Mouse (Mus musculus) embryonic fibroblast, embryonic 13.5 days (primary cell): ENCODE measurements at regions not wholly inside any gene's neighbourhood (a gene's known extent, or its start where the extent isn't known, plus 50 kb on each side); places are given as distances from the start of the nearest gene placed in this dataset.

Source experiments
- H3K27ac ChIP-seq: 2 replicates; pipeline ENCODE4 v1.5.1; 2012; ENCODE audit warnings: low read length, control low read depth, inconsistent platforms; ENCODE audit not compliant: insufficient read depth
- H3K4me1 ChIP-seq: 2 replicates; pipeline ENCODE4 v1.6.1; 2011; ENCODE audit warnings: low read length; ENCODE audit not compliant: control insufficient read depth, insufficient read depth
- H3K4me3 ChIP-seq: 2 replicates; pipeline ENCODE4 v1.5.1; 2011; ENCODE audit warnings: mild to moderate bottlenecking, control low read depth, low read length; ENCODE audit not compliant: insufficient read depth
- CTCF ChIP-seq: IDR thresholded peaks from 2 replicates; pipeline ENCODE4 v1.5.1; 2011; ENCODE audit warnings: mild to moderate bottlenecking, control low read depth, low read length, moderate library complexity, borderline replicate concordance; ENCODE audit not compliant: insufficient read depth
- POLR2A ChIP-seq: IDR thresholded peaks from 2 replicates; pipeline ENCODE4 v1.6.1; 2011; ENCODE audit warnings: low read depth, mild to moderate bottlenecking, control low read depth, low read length, moderate library complexity

GRCm38 (mm10) chr1:41386435-41386834 lies 581.0 kb downstream of the Tmem182 start:
- Histone ChIP-seq H3K4me3 (no peak overlapping the region), H3K27ac (no peak overlapping the region), H3K4me1 (no peaks in the 10 kb centered on the region)
- TF ChIP-seq CTCF (no peak), POLR2A (no peak)

- Histone ChIP-seq H3K4me1 (peaks cover 5% of the 10 kb centered on the region; the same call in 1 of the 2 replicates), H3K27ac (no peak overlapping the region), H3K4me3 (no peak overlapping the region)
- no peak for TF ChIP-seq POLR2A
- TF ChIP-seq CTCF, result no peak
Measured at GRCm38 (mm10) chr1:41390102-41390884, 584.9 kb downstream of the Tmem182 start.

GRCm38 (mm10) chr1:41391071-41391470 lies 585.7 kb downstream of the Tmem182 start:
- peaks cover 6% of the 10 kb centered on the region; the same call in 1 of the 2 replicates for H3K4me1 ChIP-seq
- H3K4me3 ChIP-seq, result no peak overlapping the region
- TF ChIP-seq POLR2A (no peak), CTCF (no peak)
- no peak overlapping the region for H3K27ac ChIP-seq

GRCm38 (mm10) chr1:41393287-41393686 lies 587.9 kb downstream of the Tmem182 start:
- H3K4me1 ChIP-seq, result peaks cover 6% of the 10 kb centered on the region; the same call in 1 of the 2 replicates
- no peak overlapping the region for H3K4me3 ChIP-seq
- no peak overlapping the region for H3K27ac ChIP-seq
- TF ChIP-seq POLR2A (no peak), CTCF (no peak)

- TF ChIP-seq CTCF, result no peak
- no peak for TF ChIP-seq POLR2A
- H3K4me3 ChIP-seq, result no peak overlapping the region
Measured at GRCm38 (mm10) chr1:41395081-41395480, 589.7 kb downstream of the Tmem182 start.

GRCm38 (mm10) chr1:41410533-41410932 lies 605.1 kb downstream of the Tmem182 start:
- no peak overlapping the region for H3K4me3 ChIP-seq
- H3K4me1 ChIP-seq, result no peaks in the 10 kb centered on the region
- TF ChIP-seq CTCF, result no peak
- TF ChIP-seq POLR2A, result no peak
- H3K27ac ChIP-seq, result no peak overlapping the region

More at GRCm38 (mm10) chr1:41395081-41395480, 589.7 kb downstream of the Tmem182 start:
- Histone ChIP-seq H3K4me1 (peaks cover 6% of the 10 kb centered on the region; the same call in 1 of the 2 replicates), H3K27ac (no peak overlapping the region)

GRCm38 (mm10) chr1:41411641-41412040 lies 606.2 kb downstream of the Tmem182 start:
- TF ChIP-seq POLR2A (no peak), CTCF (no peak)
- no peak overlapping the region for H3K4me3 ChIP-seq
- H3K27ac ChIP-seq, result no peak overlapping the region
- no peaks in the 10 kb centered on the region for H3K4me1 ChIP-seq

GRCm38 (mm10) chr1:41412078-41412477 lies 606.7 kb downstream of the Tmem182 start:
- H3K4me1 ChIP-seq, result no peaks in the 10 kb centered on the region
- H3K4me3 ChIP-seq, result no peak overlapping the region
- H3K27ac ChIP-seq, result no peak overlapping the region
- no peak for TF ChIP-seq POLR2A
- TF ChIP-seq CTCF, result no peak

- no peaks in the 10 kb centered on the region for H3K4me1 ChIP-seq
- TF ChIP-seq POLR2A (no peak), CTCF (no peak)
Measured at GRCm38 (mm10) chr1:41420489-41421327, 615.3 kb downstream of the Tmem182 start.

More at GRCm38 (mm10) chr1:41420489-41421327, 615.3 kb downstream of the Tmem182 start:
- Histone ChIP-seq H3K27ac (no peak overlapping the region), H3K4me3 (no peak overlapping the region)
